Mouse (Mus musculus): ENCODE results near the gene Vrk1.

Vrk1 gene

GRCm38 (mm10) chr12:106010065-106010915 lies at the start of gene Vrk1:
Gene Vrk1, plus strand, starts transcription at chr12:106010228.
- DNase-seq = peak; percentile 92

GRCm38 (mm10) chr12:105960592-105961330 lies 49.3 kb upstream of the Vrk1 start:
- DNase-seq = no peak

- no peak for DNase-seq
Measured at GRCm38 (mm10) chr12:105961667-105962066, 48.4 kb upstream of the Vrk1 start.

- peak; percentile 93 for DNase-seq
Measured at GRCm38 (mm10) chr12:105962103-105963011, 47.7 kb upstream of the Vrk1 start.

- no peak for DNase-seq
Measured at GRCm38 (mm10) chr12:105963012-105963572, 46.9 kb upstream of the Vrk1 start.

- DNase-seq = no peak
Measured at GRCm38 (mm10) chr12:105966887-105967637, 43.0 kb upstream of the Vrk1 start.

- no peak for DNase-seq
Measured at GRCm38 (mm10) chr12:105967806-105968205, 42.2 kb upstream of the Vrk1 start.

- peak; percentile 53 for DNase-seq
Measured at GRCm38 (mm10) chr12:105971182-105971581, 38.8 kb upstream of the Vrk1 start.

- no peak for DNase-seq
Measured at GRCm38 (mm10) chr12:105972673-105973072, 37.4 kb upstream of the Vrk1 start.

- no peak for DNase-seq
Measured at GRCm38 (mm10) chr12:105973691-105974090, 36.3 kb upstream of the Vrk1 start.

- no peak for DNase-seq
Measured at GRCm38 (mm10) chr12:105974107-105974506, 35.9 kb upstream of the Vrk1 start.

GRCm38 (mm10) chr12:105981121-105981973 lies 28.7 kb upstream of the Vrk1 start:
- no peak for DNase-seq

GRCm38 (mm10) chr12:105981974-105982305 lies 28.1 kb upstream of the Vrk1 start:
- no peak for DNase-seq

GRCm38 (mm10) chr12:105982598-105982997 lies 27.4 kb upstream of the Vrk1 start:
- no peak for DNase-seq

- DNase-seq = peak; percentile 9
Measured at GRCm38 (mm10) chr12:105983499-105983898, 26.5 kb upstream of the Vrk1 start.

GRCm38 (mm10) chr12:105988434-105988833 lies 21.6 kb upstream of the Vrk1 start:
- no peak for DNase-seq

GRCm38 (mm10) chr12:105992756-105993155 lies 17.3 kb upstream of the Vrk1 start:
- no peak for DNase-seq

GRCm38 (mm10) chr12:105993356-105993755 lies 16.7 kb upstream of the Vrk1 start:
- DNase-seq = no peak

- no peak for DNase-seq
Measured at GRCm38 (mm10) chr12:105995940-105996339, 14.1 kb upstream of the Vrk1 start.

- DNase-seq = no peak
Measured at GRCm38 (mm10) chr12:105997028-105997786, 12.8 kb upstream of the Vrk1 start.
